Mouse (Mus musculus) thymus, postnatal 0 days (tissue): ENCODE results near the gene Slc9a3. TPM values are rescaled to one million over a fixed set of nuclear protein-coding genes. Genes with fewer than 3 reads are reported as not detected.

Experiments
- DNase-seq: peaks from one replicate; pipeline ENCODE4 v3.0.0-alpha.2; 2015; ENCODE audit warnings: low spot score
- polyA plus RNA-seq: library from polyadenylated mRNA; unstranded; fragments of >200 nt; fragmentation: Nextera tagmentation; extraction: Ambion mirVana; gene quantifications from 2 replicates; pipeline ENCODE4 v1.2.1, GENCODE M21; 2015

Gene Slc9a3
- polyA plus RNA-seq, 1 experiment from 2014 or later = 0.05 TPM

DNA sequence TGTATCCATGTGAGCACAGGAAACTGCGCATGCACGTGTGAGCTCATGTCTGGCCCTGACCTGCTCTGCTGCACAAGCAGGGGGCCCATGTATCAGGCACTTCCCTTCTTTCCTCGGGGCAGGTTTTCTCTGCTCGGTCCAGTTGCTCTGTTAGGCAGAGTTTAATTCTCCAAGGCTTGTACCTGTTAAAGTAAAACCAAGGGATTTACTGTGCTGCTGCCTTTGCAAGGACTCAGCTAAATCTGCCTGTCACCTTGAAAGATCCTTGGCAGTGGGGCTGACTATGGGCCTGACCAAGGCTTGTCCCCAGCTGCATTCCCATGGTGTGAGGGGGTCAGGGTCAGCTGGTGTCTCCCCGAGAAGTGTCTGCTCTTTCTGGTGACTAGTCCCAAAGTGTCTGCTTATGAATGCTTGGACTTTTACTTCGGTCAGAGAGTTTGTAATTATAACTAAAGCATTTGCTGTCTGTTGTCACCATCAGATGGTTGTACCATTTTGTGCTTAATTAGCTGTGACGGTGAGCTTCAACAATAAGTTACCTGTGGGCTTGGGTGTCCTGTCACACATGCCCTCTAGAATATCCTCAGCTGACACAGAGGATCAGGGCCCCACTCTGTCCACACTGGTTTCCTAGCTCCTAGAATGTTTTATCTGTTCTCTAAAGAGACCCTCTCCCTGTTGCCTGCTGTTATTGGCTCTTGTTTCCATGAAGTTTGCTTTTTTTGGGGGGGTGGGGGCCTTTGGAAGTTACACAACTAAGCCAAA, 23.0 kb downstream of the Slc9a3 start:
- DNase-seq = no peak

- no peak for DNase-seq
Observed at GRCm38 (mm10) chr13:74145983-74146622, 24.8 kb downstream of the Slc9a3 start.

DNA sequence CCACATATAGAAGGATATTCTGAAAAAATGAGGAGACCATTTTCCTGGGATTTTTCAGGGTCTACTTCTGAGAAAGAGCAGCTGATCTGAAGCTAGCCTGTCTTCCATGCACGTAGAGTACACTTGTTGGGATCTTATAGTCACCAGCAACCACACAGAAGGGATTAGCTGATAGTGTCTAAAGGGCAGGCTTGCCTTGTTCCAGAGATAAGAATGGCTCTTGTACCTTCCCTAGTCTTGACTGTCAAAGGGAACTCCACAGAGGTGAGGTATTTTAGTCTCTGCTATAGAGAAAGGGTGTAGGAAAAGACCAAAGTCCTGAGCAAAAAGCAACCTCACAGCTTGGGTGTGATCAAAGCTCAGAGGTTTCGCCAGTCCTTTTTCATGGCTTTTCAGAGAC, 26.1 kb downstream of the Slc9a3 start:
- no peak for DNase-seq

- DNase-seq = peak; percentile 48
Observed at GRCm38 (mm10) chr13:74166348-74167056, 45.2 kb downstream of the Slc9a3 start.

GRCm38 (mm10) chr13:74167057-74167413, 45.8 kb downstream of the Slc9a3 start:
- no peak for DNase-seq

DNA sequence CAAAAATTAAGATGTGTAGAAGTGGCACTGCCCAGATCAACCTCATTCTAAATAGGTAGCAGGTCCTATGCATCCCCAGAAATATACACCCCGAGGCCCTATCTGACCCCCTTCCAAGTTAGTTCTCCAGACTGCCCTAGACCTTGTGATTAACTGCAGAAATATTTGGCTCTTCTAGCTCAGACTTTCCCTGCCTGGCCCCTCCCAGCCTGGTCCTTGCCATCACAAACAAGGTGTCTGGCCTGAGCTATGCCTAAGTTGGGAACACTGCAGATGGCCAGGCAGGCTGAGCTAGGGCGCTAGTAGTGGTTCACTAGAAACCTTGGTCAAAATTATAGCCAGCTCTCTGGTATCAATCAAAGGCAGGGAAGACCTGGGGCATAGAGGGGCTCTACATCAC, 46.2 kb downstream of the Slc9a3 start:
- no peak for DNase-seq

DNA sequence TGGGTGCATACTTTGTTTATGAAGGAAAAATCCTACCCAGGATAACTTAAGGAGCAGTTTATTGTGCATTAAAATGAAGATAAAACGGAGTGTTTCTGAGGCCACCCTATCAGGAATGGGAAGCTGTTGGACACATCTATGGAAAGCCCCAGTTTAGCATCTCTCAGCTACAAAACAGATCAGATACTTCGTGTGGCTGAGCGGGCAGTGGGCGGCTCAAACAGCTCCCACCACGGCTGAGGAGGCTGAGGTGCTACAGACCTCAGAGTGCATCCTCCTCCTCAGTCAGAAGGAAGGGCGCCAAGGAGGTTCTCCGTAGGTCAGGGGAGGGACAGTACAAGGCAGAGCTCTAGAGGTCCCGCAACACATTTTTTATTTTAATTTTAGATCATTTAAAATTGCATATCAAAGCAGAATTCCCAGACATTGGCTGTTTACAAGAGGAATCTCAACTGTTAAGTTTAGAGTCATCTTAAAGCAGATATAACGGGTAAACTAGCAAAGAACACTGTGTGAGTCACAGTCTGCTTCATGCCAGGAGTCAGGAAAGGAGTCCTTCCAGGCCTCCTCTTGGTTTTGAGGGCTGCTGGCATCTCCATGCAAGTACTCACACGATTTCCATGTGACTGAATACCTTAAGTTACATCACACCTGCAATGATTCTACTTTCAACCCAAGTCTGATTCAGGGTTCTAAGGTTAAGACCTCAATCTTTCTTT, 48.3 kb downstream of the Slc9a3 start:
- no peak for DNase-seq

DNA sequence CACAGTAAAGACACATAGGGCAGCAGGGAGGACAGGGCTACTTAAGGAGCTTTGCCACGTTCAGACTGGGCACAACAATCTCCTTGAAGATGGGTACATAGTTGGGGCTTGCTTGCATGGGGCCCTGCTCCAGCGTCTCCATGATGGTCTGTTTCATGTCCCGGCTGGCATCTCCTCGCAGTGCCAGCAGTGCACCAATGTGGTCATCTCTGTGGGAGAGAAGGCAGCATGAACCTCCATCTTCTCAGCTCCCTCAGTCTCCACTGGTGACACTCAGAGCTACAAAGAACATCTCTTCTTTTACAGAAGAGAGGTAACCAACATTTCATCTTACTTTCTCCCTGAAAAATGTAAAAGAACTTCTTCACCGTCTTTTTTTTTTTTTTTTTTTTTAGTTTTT, 50.8 kb downstream of the Slc9a3 start:
- DNase-seq = no peak

GRCm38 (mm10) chr13:74183011-74183695, 61.9 kb downstream of the Slc9a3 start:
- no peak for DNase-seq

- no peak for DNase-seq
Observed at GRCm38 (mm10) chr13:74192613-74193012, 71.4 kb downstream of the Slc9a3 start.

- DNase-seq = no peak
Observed at GRCm38 (mm10) chr13:74196451-74196850, 75.2 kb downstream of the Slc9a3 start.

GRCm38 (mm10) chr13:74208317-74208985, 87.2 kb downstream of the Slc9a3 start, which contains the start of gene Exoc3:
Gene Exoc3 (minus strand): TSS chr13:74208732.
- peak; percentile 91 for DNase-seq

GRCm38 (mm10) chr13:74208986-74209345, 87.7 kb downstream of the Slc9a3 start:
- no peak for DNase-seq

- no peak for DNase-seq
Observed at GRCm38 (mm10) chr13:74218441-74218840, 97.2 kb downstream of the Slc9a3 start.

Other genes with a start within 250 kb of the Slc9a3 start
- gene Trip13, start 183.7 kb upstream of the Slc9a3 start, polyA plus RNA-seq = 32.1 and 33.6 TPM in 2 replicates
- gene Brd9, start 183.6 kb upstream of the Slc9a3 start, polyA plus RNA-seq = 53.5 and 54.9 TPM in 2 replicates
- not detected in 2 replicates for gene Zdhhc11, start 157.6 kb upstream of the Slc9a3 start, polyA plus RNA-seq
- gene Tppp, start 112.0 kb upstream of the Slc9a3 start, polyA plus RNA-seq = 1.9 and 2.0 TPM in 2 replicates
- gene Cep72, start 59.2 kb upstream of the Slc9a3 start, polyA plus RNA-seq = 15.7 and 16.7 TPM in 2 replicates
- gene Exoc3, start 87.3 kb downstream of the Slc9a3 start, polyA plus RNA-seq = 55.6 and 62.2 TPM in 2 replicates
- gene Ahrr, start 170.9 kb downstream of the Slc9a3 start, polyA plus RNA-seq = 0.08 and 0.18 TPM in 2 replicates
- 174 and 185 TPM in 2 replicates for gene Pdcd6, start 196.1 kb downstream of the Slc9a3 start, polyA plus RNA-seq
- 215 and 222 TPM in 2 replicates for gene Sdha, start 228.8 kb downstream of the Slc9a3 start, polyA plus RNA-seq
- 34.5 and 38.2 TPM in 2 replicates for gene Ccdc127, start 228.9 kb downstream of the Slc9a3 start, polyA plus RNA-seq
- not detected in 2 replicates for gene Lrrc14b, start 242.5 kb downstream of the Slc9a3 start, polyA plus RNA-seq